Mouse (Mus musculus) liver, postnatal 0 days (tissue): Measurements from ENCODE around the gene Bmp5. TPM values are rescaled to one million over a fixed set of nuclear protein-coding genes. Genes with fewer than 3 reads are reported as not detected.
"Not testable (repeated sequence)": the region's sequence is repeated elsewhere in the genome, so short reads cannot be mapped to it uniquely, and the experiment has no call there.

Experiments
- ATAC-seq: fragments of 200-750 bp; cut with Nextera tagmentation; 2 replicates; pipeline ENCODE4 v1.8.0; 2017; ENCODE audit warnings: mild to moderate bottlenecking, moderate library complexity
- DNase-seq: peaks from one replicate; pipeline ENCODE4 v3.0.0-alpha.2; 2016
- H3K27ac ChIP-seq: fragments of 300-500 bp; sonication (generic); 2 replicates; pipeline ENCODE4 v1.5.1; 2014; ENCODE audit warnings: antibody characterized with exemption, moderate library complexity, mild to moderate bottlenecking, low read depth
- H3K27me3 ChIP-seq: fragments of 300-500 bp; sonication (generic); 2 replicates; pipeline ENCODE4 v1.6.1; 2014; ENCODE audit warnings: low read length, control low read depth, mixed read lengths; ENCODE audit not compliant: insufficient read depth
- H3K36me3 ChIP-seq: fragments of 300-500 bp; sonication (generic); replicated peaks from 2 replicates; pipeline ENCODE4 v1.6.1; 2014; ENCODE audit warnings: mild to moderate bottlenecking, control low read depth, low read length, moderate library complexity, mixed read lengths; ENCODE audit not compliant: insufficient read depth
- H3K4me1 ChIP-seq: fragments of 300-500 bp; sonication (generic); 2 replicates; pipeline ENCODE4 v1.6.1; 2014; ENCODE audit warnings: antibody characterized with exemption, mild to moderate bottlenecking, control low read depth; ENCODE audit not compliant: insufficient read depth
- H3K4me2 ChIP-seq: fragments of 300-500 bp; sonication (generic); 2 replicates; pipeline ENCODE4 v1.6.1; 2014; ENCODE audit warnings: low read depth, mild to moderate bottlenecking, low read length, moderate library complexity, mixed read lengths
- H3K4me3 ChIP-seq: fragments of 300-500 bp; sonication (generic); 2 replicates; pipeline ENCODE4 v1.5.1; 2014; ENCODE audit warnings: low read depth, low read length
- H3K9ac ChIP-seq: fragments of 300-500 bp; sonication (generic); replicated peaks from 2 replicates; pipeline ENCODE4 v1.6.1; 2014; ENCODE audit warnings: mild to moderate bottlenecking, moderate library complexity
- H3K9me3 ChIP-seq: fragments of 300-500 bp; sonication (generic); 2 replicates; pipeline ENCODE4 v1.6.1; 2016; ENCODE audit warnings: mild to moderate bottlenecking, control low read depth, low read length, mixed read lengths
- CTCF ChIP-seq: sonication (generic); IDR thresholded peaks from 2 replicates; pipeline ENCODE4 v1.5.1; 2016; ENCODE audit warnings: antibody characterized with exemption, low read depth
- EP300 ChIP-seq: IDR thresholded peaks from 2 replicates; pipeline ENCODE4 v1.6.1; 2016; ENCODE audit warnings: antibody characterized with exemption, low read depth, mild to moderate bottlenecking
- WGBS: fragments of 180-500 bp; shearing (Covaris S2); extraction: QIAGEN DNeasy Blood & Tissue Kit; methylation state at CpG from one replicate; pipeline ENCODE4 v1.1.7; 2014; ENCODE audit not compliant: insufficient replicate concordance; 5-methylcytosine and 5-hydroxymethylcytosine counted together
- polyA plus RNA-seq: library from polyadenylated mRNA; unstranded; fragments of >200 nt; fragmentation: Nextera tagmentation; extraction: Ambion mirVana; gene quantifications from 2 replicates; pipeline ENCODE4 v1.2.1, GENCODE M21; 2015

The Bmp5 gene
- polyA plus RNA-seq, 1 experiment from 2014 or later, result 3.0 TPM

GRCm38 (mm10) chr9:75787121-75787520 lies 12.0 kb downstream of the Bmp5 start:
- Histone ChIP-seq H3K4me3 (no peak overlapping the region), H3K9me3 (no peaks in the 10 kb centered on the region), H3K27me3 (no peaks in the 10 kb centered on the region), H3K4me2 (no peak overlapping the region), H3K9ac (no peak overlapping the region), H3K27ac (no peak overlapping the region), H3K36me3 (no peaks in the 10 kb centered on the region), H3K4me1 (no peaks in the 10 kb centered on the region)
- 79% methylated on average over 15 of the region's 15 CpGs for WGBS
- no peak for DNase-seq
- TF ChIP-seq CTCF (no peak), EP300 (no peak)
- no peak for ATAC-seq

- Histone ChIP-seq H3K36me3 (no peaks in the 10 kb centered on the region), H3K9me3 (no peaks in the 10 kb centered on the region), H3K4me3 (no peak overlapping the region), H3K4me1 (no peaks in the 10 kb centered on the region), H3K27me3 (no peaks in the 10 kb centered on the region), H3K4me2 (no peak overlapping the region), H3K9ac (no peak overlapping the region), H3K27ac (no peak overlapping the region)
- WGBS, result 53% methylated on average over 7 of the region's 7 CpGs
- TF ChIP-seq CTCF (no peak), EP300 (no peak)
- no peak for ATAC-seq
- no peak for DNase-seq
Measured at GRCm38 (mm10) chr9:75789879-75790428, 14.8 kb downstream of the Bmp5 start.

GRCm38 (mm10) chr9:75804940-75805339 lies 29.8 kb downstream of the Bmp5 start:
- 78% methylated on average over 6 of the region's 6 CpGs for WGBS

GRCm38 (mm10) chr9:75808179-75808578 lies 33.0 kb downstream of the Bmp5 start:
- not testable (repeated sequence) for H3K36me3 ChIP-seq, H3K9ac ChIP-seq, H3K4me3 ChIP-seq, DNase-seq, H3K4me2 ChIP-seq, ATAC-seq, H3K9me3 ChIP-seq, H3K27ac ChIP-seq, H3K27me3 ChIP-seq, H3K4me1 ChIP-seq
- WGBS, result 78% methylated on average over 4 of the region's 4 CpGs

More at GRCm38 (mm10) chr9:75804940-75805339, 29.8 kb downstream of the Bmp5 start:
- ATAC-seq (no peak), DNase-seq (no peak)
- no peaks in the 10 kb centered on the region for H3K36me3 ChIP-seq
- H3K27me3 ChIP-seq, result no peaks in the 10 kb centered on the region
- H3K9ac ChIP-seq, result no peak overlapping the region
- H3K4me3 ChIP-seq, result no peak overlapping the region
- H3K9me3 ChIP-seq, result no peaks in the 10 kb centered on the region
- no peak for TF ChIP-seq CTCF
- TF ChIP-seq EP300, result no peak
- no peak overlapping the region for H3K4me2 ChIP-seq
- H3K27ac ChIP-seq, result no peak overlapping the region
- no peaks in the 10 kb centered on the region for H3K4me1 ChIP-seq

GRCm38 (mm10) chr9:75808659-75809058 lies 33.5 kb downstream of the Bmp5 start:
- H3K9ac ChIP-seq, result no peak overlapping the region
- H3K4me2 ChIP-seq, result no peak overlapping the region
- H3K27me3 ChIP-seq, result no peaks in the 10 kb centered on the region
- no peak for DNase-seq
- no peaks in the 10 kb centered on the region for H3K9me3 ChIP-seq
- no peak overlapping the region for H3K27ac ChIP-seq
- no peaks in the 10 kb centered on the region for H3K4me1 ChIP-seq
- no peak overlapping the region for H3K4me3 ChIP-seq
- 77% methylated on average over 7 of the region's 7 CpGs for WGBS
- H3K36me3 ChIP-seq, result no peaks in the 10 kb centered on the region
- no peak for TF ChIP-seq EP300
- no peak for ATAC-seq

GRCm38 (mm10) chr9:75815161-75815560 lies 40.0 kb downstream of the Bmp5 start:
- Histone ChIP-seq H3K9ac (no peak overlapping the region), H3K4me1 (no peaks in the 10 kb centered on the region), H3K36me3 (no peaks in the 10 kb centered on the region), H3K4me3 (no peak overlapping the region), H3K9me3 (no peaks in the 10 kb centered on the region), H3K4me2 (no peak overlapping the region), H3K27me3 (no peaks in the 10 kb centered on the region), H3K27ac (no peak overlapping the region)
- TF ChIP-seq EP300, result no peak
- TF ChIP-seq CTCF, result no peak
- ATAC-seq, result no peak
- no peak for DNase-seq
- 81% methylated on average over 1 of the region's 1 CpGs for WGBS

GRCm38 (mm10) chr9:75818400-75818799 lies 43.2 kb downstream of the Bmp5 start:
- Histone ChIP-seq H3K4me1 (no peaks in the 10 kb centered on the region), H3K36me3 (no peaks in the 10 kb centered on the region), H3K27ac (no peak overlapping the region), H3K4me3 (no peak overlapping the region), H3K9me3 (no peaks in the 10 kb centered on the region), H3K4me2 (no peak overlapping the region), H3K27me3 (no peaks in the 10 kb centered on the region), H3K9ac (no peak overlapping the region)
- TF ChIP-seq CTCF (no peak), EP300 (no peak)
- DNase-seq, result no peak
- ATAC-seq, result no peak
- 69% methylated on average over 5 of the region's 5 CpGs for WGBS
